Mouse (Mus musculus) liver (tissue): ENCODE data around the gene Abraxas1.

Experiments
- DNase-seq: peaks from one replicate; pipeline ENCODE4 v3.0.0-alpha.2; 2020; ENCODE audit warnings: mixed read lengths

Gene Abraxas1

GRCm38 (mm10) chr5:100821375-100821774, 610 bp upstream of the Abraxas1 start:
- DNase-seq: no peak

- DNase-seq: peak; percentile 34
Observed at GRCm38 (mm10) chr5:100819568-100820480, 941 bp downstream of the Abraxas1 start.

- DNase-seq: no peak
Observed at GRCm38 (mm10) chr5:100818341-100818740, 2.4 kb downstream of the Abraxas1 start.

- DNase-seq: peak; percentile 95
Observed at GRCm38 (mm10) chr5:100798165-100798860, 22.5 kb downstream of the Abraxas1 start, which contains the start of the genes Helq and Mrps18c. Gene Helq, minus strand, starts transcription at chr5:100798598. Gene Mrps18c, plus strand, starts transcription at chr5:100798627.

GRCm38 (mm10) chr5:100794084-100794483, 26.7 kb downstream of the Abraxas1 start:
- DNase-seq: no peak

GRCm38 (mm10) chr5:100792261-100792660, 28.5 kb downstream of the Abraxas1 start:
- no peak for DNase-seq

- DNase-seq: no peak
Observed at GRCm38 (mm10) chr5:100787527-100787926, 33.2 kb downstream of the Abraxas1 start.

GRCm38 (mm10) chr5:100779002-100779401, 41.8 kb downstream of the Abraxas1 start:
- no peak for DNase-seq

GRCm38 (mm10) chr5:100776900-100777299, 43.9 kb downstream of the Abraxas1 start:
- no peak for DNase-seq

GRCm38 (mm10) chr5:100775778-100776404, 44.9 kb downstream of the Abraxas1 start:
- no peak for DNase-seq

- DNase-seq: no peak
Observed at GRCm38 (mm10) chr5:100771575-100771974, 49.2 kb downstream of the Abraxas1 start.

- no peak for DNase-seq
Observed at GRCm38 (mm10) chr5:100766026-100766425, 54.7 kb downstream of the Abraxas1 start.

GRCm38 (mm10) chr5:100761736-100762135, 59.0 kb downstream of the Abraxas1 start:
- no peak for DNase-seq

GRCm38 (mm10) chr5:100760049-100760663, 60.6 kb downstream of the Abraxas1 start:
- DNase-seq: no peak

- no peak for DNase-seq
Observed at GRCm38 (mm10) chr5:100758121-100758520, 62.6 kb downstream of the Abraxas1 start.
